Mouse (Mus musculus): ENCODE measurements around the gene Aprt.

DNA sequence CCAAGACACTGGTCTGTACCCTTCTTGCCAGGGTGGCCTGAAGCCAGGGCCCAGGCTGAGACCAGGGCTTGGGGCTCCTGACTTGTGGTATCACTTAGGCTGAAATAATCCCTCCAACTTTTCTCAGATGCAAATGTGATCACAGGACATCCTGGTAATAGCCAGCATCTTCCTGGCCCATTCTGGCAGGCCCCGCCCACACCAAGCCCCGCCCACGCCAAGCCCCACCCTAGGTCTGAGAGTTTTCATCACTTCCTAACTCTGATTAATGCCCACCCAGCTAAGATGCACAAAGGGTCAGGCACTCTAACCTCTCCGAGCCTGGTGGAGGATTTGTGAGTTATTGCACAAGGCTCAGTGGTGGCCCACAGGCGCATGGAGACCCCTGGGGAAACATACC lies 43.7 kb upstream of the Aprt start:
- TF ChIP-seq POLR2A (IDR thresholded peaks at IDR 0.05; ENCODE audit: insufficient read depth, low read length) (no peak), CTCF (IDR thresholded peaks at IDR 0.05; ENCODE audit: low read depth, low read length) (no peak)
